Mouse (Mus musculus) induced T-regulatory cell, adult 2 months (primary cell): ENCODE measurements around the gene Mpz.

Source experiments
- DNase-seq: peaks from one replicate; pipeline ENCODE4 v3.0.0-alpha.2; 2012; ENCODE audit warnings: low read depth

Gene Mpz

GRCm38 (mm10) chr1:171149974-171150760 is at the start of gene Mpz, which contains the start of gene Sdhc:
Gene Mpz (plus strand): TSS chr1:171150711.
Gene Sdhc (minus strand): TSS chr1:171150603.
- DNase-seq = peak; percentile 98

GRCm38 (mm10) chr1:171101033-171101432 is 49.5 kb upstream of the Mpz start:
- DNase-seq = peak; percentile 18

GRCm38 (mm10) chr1:171101733-171102546 is 48.6 kb upstream of the Mpz start:
- peak; percentile 89 for DNase-seq

DNA sequence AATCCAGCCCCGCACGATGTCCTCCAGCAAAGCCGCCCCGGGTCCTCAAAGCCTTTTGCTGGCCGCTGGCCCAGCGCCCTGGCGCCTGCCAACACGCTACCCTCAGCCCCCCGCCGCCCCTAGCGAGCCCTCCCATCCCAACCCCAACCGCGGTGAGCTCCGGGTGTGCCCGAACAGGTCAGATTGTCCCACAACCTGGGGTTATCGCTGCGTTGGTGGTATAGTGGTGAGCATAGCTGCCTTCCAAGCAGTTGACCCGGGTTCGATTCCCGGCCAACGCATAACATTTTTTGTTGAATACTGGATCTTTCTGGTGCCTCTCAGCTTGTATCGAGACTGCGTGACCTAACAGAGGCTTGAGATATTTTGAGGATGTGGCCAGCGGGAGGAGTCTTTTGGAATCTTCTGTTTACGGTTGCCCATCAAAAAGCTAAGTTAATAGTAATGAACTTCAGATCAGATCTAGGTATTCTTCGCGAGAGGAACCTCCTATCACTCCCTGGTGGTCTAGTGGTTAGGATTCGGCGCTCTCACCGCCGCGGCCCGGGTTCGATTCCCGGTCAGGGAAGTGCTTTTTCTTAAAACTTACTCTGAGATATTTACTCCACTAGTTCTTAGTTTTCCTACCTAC is 47.8 kb upstream of the Mpz start:
- peak; percentile 90 for DNase-seq

DNA sequence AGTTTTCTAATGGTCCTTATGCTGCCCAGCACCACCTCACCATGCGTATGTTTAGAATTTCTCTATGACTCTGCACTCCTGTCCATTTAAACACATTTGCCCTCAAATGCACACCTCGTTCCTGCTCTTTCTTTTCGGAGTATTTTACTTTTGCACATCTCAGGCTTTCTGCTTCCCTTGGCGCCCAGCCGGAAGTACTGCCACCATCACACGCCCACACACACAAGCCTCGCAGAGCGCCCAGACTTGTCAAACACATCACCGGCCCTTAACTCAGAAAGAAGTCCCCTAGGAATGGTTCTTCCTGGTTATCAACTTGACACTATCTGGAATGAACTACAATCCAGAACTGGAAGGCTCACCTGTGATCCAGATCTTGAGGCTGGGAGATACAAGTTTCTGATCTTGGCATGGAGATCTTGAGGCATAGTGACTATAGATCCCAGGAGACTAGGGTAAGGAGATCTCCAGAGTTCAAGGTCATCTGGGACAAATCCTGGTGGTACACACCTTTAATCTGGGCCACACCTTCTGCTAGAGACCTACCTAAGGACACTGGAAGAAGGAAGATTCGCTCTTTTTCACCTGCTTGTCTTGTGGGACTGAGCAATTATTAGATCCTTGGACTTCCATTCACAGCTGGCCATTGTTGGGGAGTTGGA is 47.2 kb upstream of the Mpz start:
- no peak for DNase-seq

- DNase-seq = no peak
These were observed 45.3 kb upstream of the Mpz start for GRCm38 (mm10) chr1:171105226-171105625.

DNA sequence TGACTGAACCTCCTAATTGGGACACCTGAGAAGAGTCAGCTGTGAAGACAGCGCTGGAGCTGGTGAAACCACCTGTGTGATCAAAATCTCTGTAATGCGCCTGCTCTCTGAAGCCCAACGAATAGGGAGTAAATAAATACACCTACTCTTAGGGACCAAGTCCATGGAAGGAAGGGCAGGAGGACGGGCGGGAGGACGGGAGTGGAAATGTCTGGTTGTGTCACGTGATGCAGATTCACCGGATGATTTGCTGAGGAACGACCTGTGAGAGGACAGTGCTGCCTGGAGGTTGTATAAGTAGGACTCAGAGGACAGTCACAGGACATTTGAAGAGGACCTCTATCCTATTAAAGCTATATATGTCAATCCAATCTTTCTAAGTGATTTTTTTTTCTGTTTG is 40.9 kb upstream of the Mpz start:
- DNase-seq = no peak

DNA sequence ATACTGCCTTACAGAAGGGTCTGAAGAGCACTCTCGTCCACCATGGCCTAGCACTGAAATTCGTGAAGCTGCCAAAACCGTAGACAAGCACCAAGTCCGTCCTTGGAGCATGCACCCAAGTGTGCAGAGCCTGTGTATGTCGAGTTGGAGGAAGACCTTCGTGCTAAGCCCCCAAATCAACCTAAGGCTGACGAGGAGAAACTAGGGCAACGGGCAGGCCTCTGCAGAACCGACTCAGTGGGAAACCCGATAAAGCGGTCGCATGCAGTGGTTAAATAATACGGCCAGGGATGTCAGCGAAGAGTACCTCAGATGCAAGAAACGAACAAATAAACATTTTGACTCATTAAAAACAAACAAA is 39.9 kb upstream of the Mpz start:
- DNase-seq = no peak

DNA sequence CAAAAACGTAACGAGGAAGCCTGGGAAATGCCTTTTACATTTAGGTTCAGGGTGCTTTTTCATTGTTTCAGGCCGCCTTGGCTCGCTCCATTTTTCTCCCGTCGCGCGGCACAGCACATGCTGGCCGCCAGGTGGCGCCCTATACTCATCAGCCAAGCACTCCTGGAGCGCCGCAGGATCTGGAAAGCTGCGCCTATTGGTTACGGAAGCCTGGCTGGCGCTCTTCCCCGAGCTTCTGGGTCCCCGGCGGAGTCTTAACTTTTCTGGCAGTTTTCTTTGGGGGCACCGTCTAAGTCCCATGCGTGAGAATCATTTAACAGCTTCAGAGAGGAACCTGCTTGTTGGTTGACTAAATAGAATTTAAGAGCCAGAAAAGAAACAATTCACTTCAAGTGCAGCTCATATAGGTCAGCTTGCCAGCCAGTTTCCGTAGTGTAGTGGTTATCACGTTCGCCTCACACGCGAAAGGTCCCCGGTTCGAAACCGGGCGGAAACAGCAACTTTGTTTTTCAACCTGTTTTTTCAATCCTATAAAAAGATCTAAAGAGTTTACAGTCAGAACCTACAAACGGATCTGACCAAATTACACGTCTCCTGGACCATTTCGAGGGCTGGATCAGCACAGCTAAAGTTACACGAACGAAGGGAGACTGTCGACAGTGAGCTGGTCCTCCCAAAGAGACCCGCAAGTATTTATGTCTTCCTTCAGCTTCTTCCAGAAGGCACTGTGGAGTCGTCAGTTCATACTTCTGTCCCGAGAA is 39.3 kb upstream of the Mpz start:
- DNase-seq = peak; percentile 99

- DNase-seq = no peak
These were observed 38.5 kb upstream of the Mpz start for GRCm38 (mm10) chr1:171111781-171112575.

DNA sequence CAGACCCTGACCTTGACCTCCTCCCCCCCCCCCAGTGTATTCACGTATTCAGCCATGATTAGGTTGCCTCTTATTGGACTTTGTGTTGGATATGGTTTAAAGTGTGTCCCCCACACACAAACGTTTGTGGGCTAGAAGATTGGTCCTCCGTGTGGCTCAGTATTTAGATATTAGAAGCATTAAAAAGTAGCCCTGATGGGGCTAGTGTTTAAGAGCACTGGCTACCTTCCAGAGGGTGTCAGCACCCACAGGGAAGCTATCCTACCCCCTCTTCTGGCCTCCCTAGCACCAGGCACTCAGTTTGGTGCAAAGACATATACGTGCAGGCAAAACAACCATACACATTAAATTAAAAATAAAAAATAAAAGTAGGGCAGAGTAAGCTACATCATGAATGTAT is 37.5 kb upstream of the Mpz start:
- no peak for DNase-seq

DNA sequence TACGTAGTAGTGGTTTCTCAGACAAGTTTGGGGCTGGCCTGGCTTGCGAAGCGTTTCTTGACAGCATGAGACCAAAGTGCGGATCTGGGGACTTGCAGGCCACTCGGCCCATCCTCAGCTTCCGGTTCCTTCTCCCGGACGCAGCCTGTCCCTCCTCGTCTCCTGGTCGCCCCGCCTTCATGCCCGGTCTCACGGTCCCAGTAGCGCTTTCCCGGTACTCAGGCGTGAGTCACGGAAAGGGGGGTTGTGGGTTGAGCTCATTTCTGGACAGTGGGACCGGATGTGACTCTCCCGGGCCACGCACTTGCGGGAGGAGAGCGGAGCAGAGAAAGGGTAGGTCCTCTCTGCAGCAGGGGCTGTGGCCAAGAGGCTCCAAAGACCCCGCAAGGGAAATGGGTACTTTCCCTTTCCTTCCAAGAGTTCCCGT is 36.6 kb upstream of the Mpz start, which contains the start of gene Cfap126:
Gene Cfap126 (plus strand): TSS at position 46 of the 427 bp plus-strand sequence.
- peak; percentile 76 for DNase-seq

DNA sequence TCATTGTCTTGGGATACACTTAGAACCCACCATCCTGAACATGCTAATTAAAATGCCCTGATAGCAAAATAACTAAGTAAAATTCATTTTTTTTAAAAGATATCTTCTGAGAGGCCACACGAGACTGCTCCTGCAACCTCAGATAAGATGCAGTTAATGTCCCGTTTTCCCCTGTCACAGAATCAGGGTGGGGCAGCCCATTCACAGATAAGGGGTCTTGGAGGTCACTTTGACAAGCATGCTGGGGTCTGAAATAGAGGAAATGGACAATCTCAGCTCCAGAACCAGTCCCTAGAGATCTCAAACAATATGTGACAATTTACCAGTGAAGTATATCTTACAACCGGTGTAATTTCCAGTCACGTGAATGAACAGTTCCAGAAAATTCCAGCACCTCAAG is 34.2 kb upstream of the Mpz start:
- DNase-seq = no peak

DNA sequence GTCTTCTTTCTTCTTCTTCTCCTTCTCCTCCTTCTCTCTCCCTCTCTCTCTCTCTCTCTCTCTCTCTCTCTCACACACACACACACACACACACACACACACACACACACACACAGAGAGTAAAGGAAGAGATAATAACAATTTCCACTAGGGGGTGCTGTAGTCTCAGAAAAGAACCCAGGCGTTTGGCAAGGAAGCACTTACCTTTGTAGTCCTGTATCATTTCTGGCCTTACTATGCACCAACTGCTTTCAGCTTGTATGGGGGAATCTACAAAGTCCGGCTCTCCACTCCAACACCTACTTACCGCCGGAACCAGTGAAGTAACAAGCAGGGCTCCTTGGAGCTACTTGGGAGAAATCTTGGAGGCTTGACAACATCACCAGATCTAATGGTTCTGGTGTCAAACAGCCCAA is 32.2 kb upstream of the Mpz start:
- DNase-seq = peak; percentile 94

GRCm38 (mm10) chr1:171118996-171119395 is 31.5 kb upstream of the Mpz start:
- DNase-seq = no peak

- DNase-seq = peak; percentile 32
These were observed 31.1 kb upstream of the Mpz start for GRCm38 (mm10) chr1:171119405-171119804.

- no peak for DNase-seq
These were observed 29.6 kb upstream of the Mpz start for GRCm38 (mm10) chr1:171120893-171121292.

GRCm38 (mm10) chr1:171121839-171122238 is 28.7 kb upstream of the Mpz start:
- peak; percentile 33 for DNase-seq

- DNase-seq = peak; percentile 77
These were observed 27.6 kb upstream of the Mpz start for GRCm38 (mm10) chr1:171122932-171123331.

- DNase-seq = no peak
These were observed 26.1 kb upstream of the Mpz start for GRCm38 (mm10) chr1:171124398-171124797.
